Comparison of ENCODE assay signal across 8 mouse cellular contexts in genomic region chr5:145114071-145114605, GRCm38 (mm10). TPM values are rescaled to one million over a fixed set of nuclear protein-coding genes. Genes with fewer than 3 reads are reported as not detected.
DNase-seq lines count a peak whose midpoint lies in the region; ATAC-seq lines count a peak whose summit lies in the region.

Arpc1b (plus strand) TSS chr5:145114215.

- H3K27me3 ChIP-seq in intestine, embryonic 15.5 days (replicated peaks): no peaks in the 10 kb centered on the region
- H3K27me3 ChIP-seq in limb, embryonic 11.5 days (ENCODE audit: control insufficient read depth, insufficient read depth, low read length): no peaks in the 10 kb centered on the region
- peaks cover 25% of the 10 kb centered on the region for H3K27me3 ChIP-seq in midbrain, embryonic 12.5 days

- ATAC-seq in common myeloid progenitor, adult 5-6 weeks (replicated peaks; ENCODE audit: low read depth, poor library complexity, severe bottlenecking): peak; percentile 52
- peak; percentile 85 for ATAC-seq in intestine, embryonic 15.5 days
- ATAC-seq in limb, embryonic 11.5 days (ENCODE audit: insufficient number of reproducible peaks, low FRiP score, low TSS enrichment, low read depth): peak; percentile 52
- ATAC-seq in midbrain, embryonic 12.5 days (ENCODE audit: low FRiP score, low read depth): peak; percentile 57
- no peak for ATAC-seq in frontal cortex, adult (ENCODE audit: low TSS enrichment)

- under 1% methylated on average over 53 of the region's 53 CpGs for WGBS in intestine, embryonic 15.5 days
- WGBS in limb, embryonic 11.5 days: under 1% methylated on average over 49 of the region's 53 CpGs
- 1% methylated on average over 48 of the region's 53 CpGs for WGBS in midbrain, embryonic 12.5 days

- peak within 1 kb of the TSS; percentile 77 for H3K9ac ChIP-seq in intestine, embryonic 15.5 days
- peak within 1 kb of the TSS; percentile 42 for H3K9ac ChIP-seq in limb, embryonic 11.5 days (ENCODE audit: low read length)
- peak within 1 kb of the TSS; percentile 54 for H3K9ac ChIP-seq in midbrain, embryonic 12.5 days (replicated peaks)

- peak within 1 kb of the TSS; percentile 82 for H3K4me3 ChIP-seq in intestine, embryonic 15.5 days (replicated peaks)
- H3K4me3 ChIP-seq in limb, embryonic 11.5 days (ENCODE audit: low read depth, low read length): peak within 1 kb of the TSS; percentile 64
- peak within 1 kb of the TSS; percentile 51 for H3K4me3 ChIP-seq in midbrain, embryonic 12.5 days

- H3K4me2 ChIP-seq in intestine, embryonic 15.5 days (replicated peaks): peak within 1 kb of the TSS; percentile 81
- H3K4me2 ChIP-seq in limb, embryonic 11.5 days (ENCODE audit: low read depth, severe bottlenecking): peak within 1 kb of the TSS; percentile 74
- H3K4me2 ChIP-seq in midbrain, embryonic 12.5 days (replicated peaks): peak within 1 kb of the TSS; percentile 67

- H3K36me3 ChIP-seq in intestine, embryonic 15.5 days: peaks cover 10% of the 10 kb centered on the region
- 0 out of 2 replicates have a peak, but pooled peaks cover 5% of the 10 kb centered on the region for H3K36me3 ChIP-seq in limb, embryonic 11.5 days (ENCODE audit: control insufficient read depth, insufficient read depth, low read length)
- H3K36me3 ChIP-seq in midbrain, embryonic 12.5 days: peaks cover 19% of the 10 kb centered on the region

- H3K9me3 ChIP-seq in intestine, embryonic 15.5 days: no peaks in the 10 kb centered on the region
- H3K9me3 ChIP-seq in limb, embryonic 11.5 days (ENCODE audit: control insufficient read depth, low read length): no peaks in the 10 kb centered on the region
- H3K9me3 ChIP-seq in midbrain, embryonic 12.5 days: no peaks in the 10 kb centered on the region

- peak; percentile 77 for DNase-seq in MN1 (ENCODE audit: low spot score)
- peak; percentile 61 to 82 for DNase-seq in gastrocnemius, postnatal 4 days (ENCODE audit: low spot score in 2 of 2)
- peak; percentile 71 for DNase-seq in limb, embryonic 11.5 days (ENCODE audit: low spot score)
- DNase-seq in spleen, postnatal 4 days (ENCODE audit: low spot score in 2 of 2): peak; percentile 72 to 85

- peak within 1 kb of the TSS; percentile 87 for H3K27ac ChIP-seq in intestine, embryonic 15.5 days
- H3K27ac ChIP-seq in limb, embryonic 11.5 days (replicated peaks; ENCODE audit: low read depth, low read length): no peak within 1 kb of the TSS
- H3K27ac ChIP-seq in midbrain, embryonic 12.5 days (replicated peaks): no peak within 1 kb of the TSS

- H3K4me1 ChIP-seq in intestine, embryonic 15.5 days (replicated peaks): peaks cover 23% of the 10 kb centered on the region; the same call in 1 of the 2 replicates
- H3K4me1 ChIP-seq in limb, embryonic 11.5 days (ENCODE audit: control insufficient read depth, insufficient read depth, low read length): peaks cover 3% of the 10 kb centered on the region; the same call in 1 of the 2 replicates
- H3K4me1 ChIP-seq in midbrain, embryonic 12.5 days: peaks cover 12% of the 10 kb centered on the region

RNA-seq across cellular contexts. Expression of gene Arpc1b, which starts in this region (rescaled TPM):
- 144 and 160 TPM in 2 replicates for total RNA-seq in common myeloid progenitor, adult 5-6 weeks (2017)
- 100 to 1,000 TPM; 124 to 142 TPM for total RNA-seq in gastrocnemius, postnatal 4 days (2021)
- polyA plus RNA-seq in intestine, embryonic 15.5 days (2015; fragmentation: Nextera tagmentation; extraction: Ambion mirVana): 554 and 591 TPM in 2 replicates
- 90.5 and 101 TPM in 2 replicates for polyA plus RNA-seq in limb, embryonic 11.5 days (2014; fragmentation: Nextera tagmentation; extraction: Ambion mirVana)
- polyA plus RNA-seq in midbrain, embryonic 12.5 days (2016; fragmentation: Nextera tagmentation; extraction: Ambion mirVana): 69.2 and 82.3 TPM in 2 replicates
